Mouse (Mus musculus) macrophage (primary cell): ENCODE measurements around the gene Epha6. TPM values are rescaled to one million over a fixed set of nuclear protein-coding genes. Genes with fewer than 3 reads are reported as not detected.

ENCODE experiments used
- H3K27ac ChIP-seq: fragments of 350-480 bp; formaldehyde crosslinking; 2 replicates; pipeline ENCODE4 v1.9.0; 2021
- H3K36me3 ChIP-seq: fragments of 350-480 bp; formaldehyde crosslinking; 2 replicates; pipeline ENCODE4 v1.9.0; 2021; ENCODE audit errors: inconsistent target
- H3K4me3 ChIP-seq: fragments of 350-480 bp; formaldehyde crosslinking; 2 replicates; pipeline ENCODE4 v1.9.0; 2021; ENCODE audit errors: inconsistent target
- H3K79me2 ChIP-seq: fragments of 350-480 bp; formaldehyde crosslinking; 2 replicates; pipeline ENCODE4 v1.9.0; 2021; ENCODE audit errors: inconsistent target
- WGBS: methylation state at CpG from one replicate; pipeline ENCODE4 v1.1.7; 2026; ENCODE audit warnings: inconsistent platforms; ENCODE audit not compliant: missing documents; 5-methylcytosine and 5-hydroxymethylcytosine counted together
- polyA plus RNA-seq: library from polyadenylated mRNA; stranded (reverse); fragments of 250-400 nt; gene quantifications from 3 replicates; pipeline ENCODE4 v1.2.4, GENCODE M21; 2018; ENCODE audit warnings: inconsistent platforms

Epha6 gene
- polyA plus RNA-seq, 1 experiment from 2014 or later: not detected

- H3K27ac ChIP-seq: no peak overlapping the region
- 82% methylated on average over 1 of the region's 1 CpGs for WGBS
- H3K4me3 ChIP-seq: no peak overlapping the region
- H3K36me3 ChIP-seq: no peaks in the 10 kb centered on the region
- no peaks in the 10 kb centered on the region for H3K79me2 ChIP-seq
These were observed 171.1 kb downstream of the Epha6 start for GRCm38 (mm10) chr16:60434241-60434640.

- WGBS: 71% methylated on average over 3 of the region's 3 CpGs
- Histone ChIP-seq H3K36me3 (no peaks in the 10 kb centered on the region), H3K79me2 (no peaks in the 10 kb centered on the region), H3K4me3 (no peak overlapping the region), H3K27ac (no peak overlapping the region)
These were observed 210.0 kb downstream of the Epha6 start for GRCm38 (mm10) chr16:60395306-60395705.

GRCm38 (mm10) chr16:60392961-60393360 is 212.4 kb downstream of the Epha6 start:
- Histone ChIP-seq H3K4me3 (no peak overlapping the region), H3K79me2 (no peaks in the 10 kb centered on the region), H3K36me3 (no peaks in the 10 kb centered on the region), H3K27ac (no peak overlapping the region)

GRCm38 (mm10) chr16:60375147-60375546 is 230.2 kb downstream of the Epha6 start:
- no peaks in the 10 kb centered on the region for H3K79me2 ChIP-seq
- H3K36me3 ChIP-seq: no peaks in the 10 kb centered on the region
- H3K4me3 ChIP-seq: no peak overlapping the region
- no peak overlapping the region for H3K27ac ChIP-seq

- 50% methylated on average over 1 of the region's 1 CpGs for WGBS
- Histone ChIP-seq H3K36me3 (no peaks in the 10 kb centered on the region), H3K4me3 (no peak overlapping the region), H3K27ac (no peak overlapping the region), H3K79me2 (no peaks in the 10 kb centered on the region)
These were observed 321.4 kb downstream of the Epha6 start for GRCm38 (mm10) chr16:60283963-60284362.

- Histone ChIP-seq H3K27ac (no peak overlapping the region), H3K4me3 (no peak overlapping the region), H3K36me3 (no peaks in the 10 kb centered on the region), H3K79me2 (no peaks in the 10 kb centered on the region)
- 70% methylated on average over 2 of the region's 2 CpGs for WGBS
These were observed 331.2 kb downstream of the Epha6 start for GRCm38 (mm10) chr16:60274109-60274508.

- H3K4me3 ChIP-seq: no peak overlapping the region
- H3K27ac ChIP-seq: no peak overlapping the region
- no peaks in the 10 kb centered on the region for H3K79me2 ChIP-seq
- H3K36me3 ChIP-seq: no peaks in the 10 kb centered on the region
- WGBS: 91% methylated on average over 9 of the region's 9 CpGs
These were observed 338.7 kb downstream of the Epha6 start for GRCm38 (mm10) chr16:60266367-60267351.

- 77% methylated on average over 6 of the region's 6 CpGs for WGBS
- no peak overlapping the region for H3K27ac ChIP-seq
- H3K79me2 ChIP-seq: no peaks in the 10 kb centered on the region
- H3K36me3 ChIP-seq: no peaks in the 10 kb centered on the region
- no peak overlapping the region for H3K4me3 ChIP-seq
These were observed 340.4 kb downstream of the Epha6 start for GRCm38 (mm10) chr16:60264719-60265508.

GRCm38 (mm10) chr16:60258151-60258635 is 347.1 kb downstream of the Epha6 start:
- 80% methylated on average over 7 of the region's 7 CpGs for WGBS
- H3K4me3 ChIP-seq: no peak overlapping the region
- no peaks in the 10 kb centered on the region for H3K79me2 ChIP-seq
- no peak overlapping the region for H3K27ac ChIP-seq
- H3K36me3 ChIP-seq: no peaks in the 10 kb centered on the region

GRCm38 (mm10) chr16:60257623-60258022 is 347.7 kb downstream of the Epha6 start:
- Histone ChIP-seq H3K27ac (no peak overlapping the region), H3K79me2 (no peaks in the 10 kb centered on the region), H3K4me3 (no peak overlapping the region), H3K36me3 (no peaks in the 10 kb centered on the region)
- 52% methylated on average over 2 of the region's 2 CpGs for WGBS

GRCm38 (mm10) chr16:60257044-60257443 is 348.3 kb downstream of the Epha6 start:
- 60% methylated on average over 4 of the region's 4 CpGs for WGBS
- H3K79me2 ChIP-seq: no peaks in the 10 kb centered on the region
- H3K4me3 ChIP-seq: no peak overlapping the region
- no peak overlapping the region for H3K27ac ChIP-seq
- H3K36me3 ChIP-seq: no peaks in the 10 kb centered on the region

- Histone ChIP-seq H3K79me2 (no peaks in the 10 kb centered on the region), H3K36me3 (no peaks in the 10 kb centered on the region), H3K27ac (no peak overlapping the region), H3K4me3 (no peak overlapping the region)
- 59% methylated on average over 2 of the region's 2 CpGs for WGBS
These were observed 365.8 kb downstream of the Epha6 start for GRCm38 (mm10) chr16:60239356-60240190.

- Histone ChIP-seq H3K27ac (no peak overlapping the region), H3K79me2 (no peaks in the 10 kb centered on the region), H3K36me3 (no peaks in the 10 kb centered on the region), H3K4me3 (no peak overlapping the region)
- 72% methylated on average over 5 of the region's 5 CpGs for WGBS
These were observed 371.2 kb downstream of the Epha6 start for GRCm38 (mm10) chr16:60233985-60234766.

- no peaks in the 10 kb centered on the region for H3K36me3 ChIP-seq
- no peak overlapping the region for H3K27ac ChIP-seq
- no peaks in the 10 kb centered on the region for H3K79me2 ChIP-seq
- WGBS: 97% methylated on average over 2 of the region's 2 CpGs
- H3K4me3 ChIP-seq: no peak overlapping the region
These were observed 372.3 kb downstream of the Epha6 start for GRCm38 (mm10) chr16:60232982-60233381.
